Mouse (Mus musculus): Measurements from ENCODE around the gene Ripply3.

GRCm38 (mm10) chr16:94287826-94288225 lies 40.4 kb upstream of the Ripply3 start:
- TF ChIP-seq POLR2A (IDR thresholded peaks at IDR 0.05; ENCODE audit: borderline replicate concordance, low read depth, low read length) (no peak), CTCF (IDR thresholded peaks at IDR 0.05; ENCODE audit: low read depth, low read length) (no peak)
